Mouse (Mus musculus): ENCODE results near the gene E130309D02Rik. TPM values are rescaled to one million over a fixed set of nuclear protein-coding genes. Genes with fewer than 3 reads are reported as not detected.
A peak's percentile ranks its signal among the peaks of the same experiment; 100 is the strongest.

Gene E130309D02Rik
- 54.1 and 55.5 TPM in 2 replicates for polyA plus RNA-seq (2016; fragmentation: Nextera tagmentation; extraction: Ambion mirVana)

GRCm38 (mm10) chr5:143314730-143315513, at the start of gene E130309D02Rik:
Gene E130309D02Rik, minus strand, starts transcription at chr5:143315360.
- H3K4me3 ChIP-seq = peak within 1 kb of the TSS; percentile 89
- H3K36me3 ChIP-seq = peaks cover 77% of the 10 kb centered on the region
- H3K4me1 ChIP-seq = peaks cover 20% of the 10 kb centered on the region
- H3K9ac ChIP-seq (replicated peaks) = peak within 1 kb of the TSS; percentile 96
- under 1% methylated on average over 91 of the region's 101 CpGs for WGBS
- ATAC-seq (ENCODE audit: low FRiP score, low read depth) = peak; percentile 85
- peak within 1 kb of the TSS; percentile 97 for H3K27ac ChIP-seq (replicated peaks)
- H3K9me3 ChIP-seq = no peaks in the 10 kb centered on the region
- no peaks in the 10 kb centered on the region for H3K27me3 ChIP-seq
- H3K4me2 ChIP-seq (replicated peaks) = peak within 1 kb of the TSS; percentile 83

- peaks cover 18% of the 10 kb centered on the region for H3K4me1 ChIP-seq
- 0 out of 2 replicates have a peak overlapping the region, but pooled peaks have one; percentile 3 for H3K27ac ChIP-seq (replicated peaks)
- H3K4me3 ChIP-seq = peak overlapping the region; percentile 52
- ATAC-seq (ENCODE audit: low FRiP score, low read depth) = peak; percentile 80
- peak overlapping the region; percentile 95 for H3K4me2 ChIP-seq (replicated peaks)
- H3K27me3 ChIP-seq = peaks cover 63% of the 10 kb centered on the region
- no peaks in the 10 kb centered on the region for H3K9me3 ChIP-seq
- WGBS = under 1% methylated on average over 47 of the region's 47 CpGs
- H3K36me3 ChIP-seq = no peaks in the 10 kb centered on the region
- peak overlapping the region; percentile 60 for H3K9ac ChIP-seq (replicated peaks)
Measured at GRCm38 (mm10) chr5:143363678-143364615, 48.8 kb upstream of the E130309D02Rik start.

GRCm38 (mm10) chr5:143361428-143361827, 46.3 kb upstream of the E130309D02Rik start:
- Histone ChIP-seq H3K27ac (replicated peaks) (no peak overlapping the region), H3K4me3 (no peak overlapping the region), H3K36me3 (no peaks in the 10 kb centered on the region), H3K4me1 (peaks cover 30% of the 10 kb centered on the region), H3K4me2 (replicated peaks) (no peak overlapping the region), H3K27me3 (peaks cover 68% of the 10 kb centered on the region), H3K9me3 (no peaks in the 10 kb centered on the region), H3K9ac (replicated peaks) (no peak overlapping the region)
- ATAC-seq (ENCODE audit: low FRiP score, low read depth) = no peak
- WGBS = 71% methylated on average over 7 of the region's 7 CpGs

GRCm38 (mm10) chr5:143360000-143360399, 44.8 kb upstream of the E130309D02Rik start:
- no peaks in the 10 kb centered on the region for H3K36me3 ChIP-seq
- no peak overlapping the region for H3K4me2 ChIP-seq (replicated peaks)
- ATAC-seq (ENCODE audit: low FRiP score, low read depth) = no peak
- WGBS = 65% methylated on average over 5 of the region's 5 CpGs
- H3K27ac ChIP-seq (replicated peaks) = no peak overlapping the region
- no peak overlapping the region for H3K4me3 ChIP-seq
- peaks cover 30% of the 10 kb centered on the region for H3K4me1 ChIP-seq
- peaks cover 54% of the 10 kb centered on the region for H3K27me3 ChIP-seq
- no peak overlapping the region for H3K9ac ChIP-seq (replicated peaks)
- no peaks in the 10 kb centered on the region for H3K9me3 ChIP-seq

GRCm38 (mm10) chr5:143359263-143359662, 44.1 kb upstream of the E130309D02Rik start:
- H3K4me3 ChIP-seq = no peak overlapping the region
- H3K27ac ChIP-seq (replicated peaks) = no peak overlapping the region
- H3K4me2 ChIP-seq (replicated peaks) = no peak overlapping the region
- H3K9me3 ChIP-seq = no peaks in the 10 kb centered on the region
- H3K4me1 ChIP-seq = peaks cover 25% of the 10 kb centered on the region
- WGBS = 45% methylated on average over 7 of the region's 7 CpGs
- no peaks in the 10 kb centered on the region for H3K36me3 ChIP-seq
- no peak for ATAC-seq (ENCODE audit: low FRiP score, low read depth)
- peaks cover 47% of the 10 kb centered on the region for H3K27me3 ChIP-seq
- no peak overlapping the region for H3K9ac ChIP-seq (replicated peaks)

- Histone ChIP-seq H3K27ac (replicated peaks) (no peak overlapping the region), H3K27me3 (peaks cover 39% of the 10 kb centered on the region), H3K36me3 (no peaks in the 10 kb centered on the region)
Measured at GRCm38 (mm10) chr5:143357564-143357963, 42.4 kb upstream of the E130309D02Rik start.

GRCm38 (mm10) chr5:143356686-143357388, 41.7 kb upstream of the E130309D02Rik start, which contains the start of gene Grid2ip:
Gene Grid2ip, plus strand, starts transcription at chr5:143357338.
- no peak for ATAC-seq (ENCODE audit: low FRiP score, low read depth)
- no peak within 1 kb of the TSS for H3K27ac ChIP-seq (replicated peaks)
- H3K4me2 ChIP-seq (replicated peaks) = peak within 1 kb of the TSS; percentile 47
- peaks cover 4% of the 10 kb centered on the region; the same call in 1 of the 2 replicates for H3K9me3 ChIP-seq
- WGBS = 16% methylated on average over 17 of the region's 17 CpGs
- no peaks in the 10 kb centered on the region for H3K36me3 ChIP-seq
- peak within 1 kb of the TSS; percentile 11; the same call in 1 of the 2 replicates for H3K9ac ChIP-seq (replicated peaks)
- peak within 1 kb of the TSS; percentile 26 for H3K4me3 ChIP-seq
- H3K27me3 ChIP-seq = peaks cover 35% of the 10 kb centered on the region
- peaks cover 14% of the 10 kb centered on the region for H3K4me1 ChIP-seq

More at GRCm38 (mm10) chr5:143357564-143357963, 42.4 kb upstream of the E130309D02Rik start:
- Histone ChIP-seq H3K4me3 (peak overlapping the region; percentile 26), H3K4me2 (replicated peaks) (peak overlapping the region; percentile 47), H3K9ac (replicated peaks) (peak overlapping the region; percentile 11; the same call in 1 of the 2 replicates), H3K4me1 (peaks cover 14% of the 10 kb centered on the region), H3K9me3 (no peaks in the 10 kb centered on the region)
- no peak for ATAC-seq (ENCODE audit: low FRiP score, low read depth)
- WGBS = 5% methylated on average over 28 of the region's 28 CpGs

- no peaks in the 10 kb centered on the region for H3K36me3 ChIP-seq
- no peak overlapping the region for H3K9ac ChIP-seq (replicated peaks)
- peaks cover 12% of the 10 kb centered on the region for H3K4me1 ChIP-seq
- H3K9me3 ChIP-seq = peaks cover 5% of the 10 kb centered on the region; the same call in 1 of the 2 replicates
- no peak for ATAC-seq (ENCODE audit: low FRiP score, low read depth)
- 32% methylated on average over 5 of the region's 5 CpGs for WGBS
- H3K27me3 ChIP-seq = peaks cover 35% of the 10 kb centered on the region
- H3K27ac ChIP-seq (replicated peaks) = no peak overlapping the region
- no peak overlapping the region for H3K4me2 ChIP-seq (replicated peaks)
- H3K4me3 ChIP-seq = no peak overlapping the region
Measured at GRCm38 (mm10) chr5:143356017-143356416, 40.9 kb upstream of the E130309D02Rik start.

GRCm38 (mm10) chr5:143346367-143346766, 31.2 kb upstream of the E130309D02Rik start:
- Histone ChIP-seq H3K9ac (replicated peaks) (no peak overlapping the region), H3K27ac (replicated peaks) (no peak overlapping the region), H3K36me3 (no peaks in the 10 kb centered on the region), H3K27me3 (no peaks in the 10 kb centered on the region), H3K4me1 (no peaks in the 10 kb centered on the region), H3K9me3 (peaks cover 12% of the 10 kb centered on the region; the same call in 1 of the 2 replicates), H3K4me2 (replicated peaks) (no peak overlapping the region), H3K4me3 (no peak overlapping the region)
- 75% methylated on average over 8 of the region's 8 CpGs for WGBS
- ATAC-seq (ENCODE audit: low FRiP score, low read depth) = no peak

GRCm38 (mm10) chr5:143339603-143340002, 24.4 kb upstream of the E130309D02Rik start:
- ATAC-seq (ENCODE audit: low FRiP score, low read depth) = no peak
- no peak overlapping the region for H3K4me3 ChIP-seq
- 57% methylated on average over 6 of the region's 6 CpGs for WGBS

GRCm38 (mm10) chr5:143336559-143336958, 21.4 kb upstream of the E130309D02Rik start:
- H3K4me2 ChIP-seq (replicated peaks) = no peak overlapping the region
- no peaks in the 10 kb centered on the region for H3K36me3 ChIP-seq
- H3K27ac ChIP-seq (replicated peaks) = no peak overlapping the region
- H3K4me1 ChIP-seq = no peaks in the 10 kb centered on the region
- H3K9ac ChIP-seq (replicated peaks) = no peak overlapping the region
- ATAC-seq (ENCODE audit: low FRiP score, low read depth) = no peak
- H3K27me3 ChIP-seq = no peaks in the 10 kb centered on the region
- WGBS = 64% methylated on average over 6 of the region's 6 CpGs
- no peak overlapping the region for H3K4me3 ChIP-seq
- no peaks in the 10 kb centered on the region for H3K9me3 ChIP-seq

More at GRCm38 (mm10) chr5:143339603-143340002, 24.4 kb upstream of the E130309D02Rik start:
- no peaks in the 10 kb centered on the region for H3K4me1 ChIP-seq
- no peaks in the 10 kb centered on the region for H3K9me3 ChIP-seq
- no peaks in the 10 kb centered on the region for H3K27me3 ChIP-seq
- no peak overlapping the region for H3K9ac ChIP-seq (replicated peaks)
- H3K4me2 ChIP-seq (replicated peaks) = no peak overlapping the region
- H3K36me3 ChIP-seq = no peaks in the 10 kb centered on the region
- H3K27ac ChIP-seq (replicated peaks) = no peak overlapping the region

Data from midbrain, embryonic 12.5 days (tissue).